Mouse (Mus musculus) embryonic facial prominence, embryonic 13.5 days (tissue): ENCODE data around the gene Ppp2r2c. TPM values are rescaled to one million over a fixed set of nuclear protein-coding genes. Genes with fewer than 3 reads are reported as not detected.

Experiments
- ATAC-seq: fragments of 200-750 bp; cut with Nextera tagmentation; 2 replicates; pipeline ENCODE4 v1.8.0; 2017; ENCODE audit warnings: low read depth; ENCODE audit not compliant: insufficient number of reproducible peaks, insufficient read depth, low FRiP score, low TSS enrichment
- H3K27ac ChIP-seq: fragments of 300-500 bp; sonication (generic); 2 replicates; pipeline ENCODE4 v1.5.1; 2015; ENCODE audit warnings: moderate library complexity, mild to moderate bottlenecking, inconsistent platforms
- H3K27me3 ChIP-seq: fragments of 300-500 bp; sonication (generic); 2 replicates; pipeline ENCODE4 v1.6.1; 2015; ENCODE audit warnings: mild to moderate bottlenecking, inconsistent platforms
- H3K36me3 ChIP-seq: fragments of 300-500 bp; sonication (generic); 2 replicates; pipeline ENCODE4 v1.6.1; 2015; ENCODE audit warnings: mild to moderate bottlenecking, inconsistent platforms
- H3K4me1 ChIP-seq: fragments of 300-500 bp; sonication (generic); 2 replicates; pipeline ENCODE4 v1.6.1; 2015; ENCODE audit warnings: inconsistent platforms
- H3K4me2 ChIP-seq: fragments of 300-500 bp; sonication (generic); 2 replicates; pipeline ENCODE4 v1.6.1; 2015; ENCODE audit warnings: moderate library complexity, mild to moderate bottlenecking, inconsistent platforms
- H3K4me3 ChIP-seq: fragments of 300-500 bp; sonication (generic); 2 replicates; pipeline ENCODE4 v1.5.1; 2015; ENCODE audit warnings: mild to moderate bottlenecking, inconsistent platforms
- H3K9ac ChIP-seq: fragments of 300-500 bp; sonication (generic); 2 replicates; pipeline ENCODE4 v1.6.1; 2015; ENCODE audit warnings: mild to moderate bottlenecking, inconsistent platforms
- H3K9me3 ChIP-seq: fragments of 300-500 bp; sonication (generic); 2 replicates; pipeline ENCODE4 v1.6.1; 2016; ENCODE audit warnings: inconsistent platforms
- WGBS: fragments of 180-500 bp; shearing (Covaris S2); methylation state at CpG from one replicate; pipeline ENCODE4 v1.1.7; 2015; ENCODE audit warnings: mixed read lengths; 5-methylcytosine and 5-hydroxymethylcytosine counted together
- polyA plus RNA-seq: library from polyadenylated mRNA; unstranded; fragments of >200 nt; fragmentation: Nextera tagmentation; extraction: Ambion mirVana; gene quantifications from 2 replicates; pipeline ENCODE4 v1.2.1, GENCODE M21; 2015

Ppp2r2c gene
- polyA plus RNA-seq, 1 experiment from 2014 or later, result 0.35 TPM

DNA sequence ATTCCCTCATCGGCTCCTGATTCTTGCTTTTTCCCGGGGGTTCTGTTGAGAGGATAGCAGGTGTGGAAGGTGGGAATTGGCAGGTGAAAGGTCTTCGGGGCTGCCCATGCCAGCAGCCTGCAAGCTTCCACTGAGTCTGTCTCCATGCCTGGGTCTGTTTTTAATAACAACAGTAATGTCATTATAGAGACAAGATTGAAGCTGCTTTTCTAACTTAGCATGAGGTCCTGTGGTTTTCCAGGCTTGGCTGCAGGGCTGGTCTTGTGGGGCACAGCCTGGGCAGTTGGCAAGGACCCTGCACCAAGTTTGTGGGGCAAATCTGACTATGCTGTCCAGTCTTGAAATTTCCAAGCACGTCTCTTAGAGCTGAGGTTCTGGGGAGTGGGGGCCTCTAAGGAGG lies 7.6 kb downstream of the Ppp2r2c start:
- Histone ChIP-seq H3K4me3 (no peak overlapping the region), H3K4me1 (no peaks in the 10 kb centered on the region), H3K9me3 (peaks cover 8% of the 10 kb centered on the region; the same call in 1 of the 2 replicates), H3K9ac (no peak overlapping the region), H3K36me3 (no peaks in the 10 kb centered on the region), H3K27me3 (peaks cover 50% of the 10 kb centered on the region), H3K27ac (no peak overlapping the region), H3K4me2 (no peak overlapping the region)
- no peak for ATAC-seq
- WGBS, result 61% methylated on average over 4 of the region's 4 CpGs

DNA sequence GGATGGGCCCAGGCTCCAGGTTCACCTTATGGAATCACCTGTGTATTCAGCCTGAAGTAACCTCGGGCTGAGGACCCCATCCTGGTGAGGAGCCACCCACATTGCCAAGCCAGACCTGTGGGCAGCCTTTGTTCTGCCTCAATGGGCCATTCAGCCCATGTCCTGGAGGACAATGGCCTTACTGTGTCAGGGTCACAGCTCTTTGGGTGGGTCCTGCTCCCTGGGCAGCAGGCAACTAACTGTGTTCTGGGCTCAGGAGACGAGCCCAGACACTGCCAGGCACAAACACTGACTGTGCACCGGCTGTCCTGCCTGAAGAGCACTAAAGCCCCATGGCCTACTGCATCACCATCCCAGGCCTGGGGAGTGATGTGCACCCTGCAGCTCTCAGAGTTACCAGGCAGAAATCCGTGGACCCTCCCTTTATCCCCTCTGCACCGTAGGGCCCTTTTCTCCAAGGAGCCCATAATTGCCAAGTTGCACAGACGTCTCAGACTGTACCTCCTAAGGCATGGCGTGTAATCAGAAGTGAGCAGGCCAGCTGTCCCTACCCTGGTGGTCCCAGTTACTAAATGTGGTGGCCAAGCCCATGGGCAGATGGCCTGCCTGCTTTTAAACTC lies 8.6 kb downstream of the Ppp2r2c start:
- no peak overlapping the region for H3K27ac ChIP-seq
- no peak for ATAC-seq
- H3K4me2 ChIP-seq, result no peak overlapping the region
- H3K9me3 ChIP-seq, result peaks cover 2% of the 10 kb centered on the region; the same call in 1 of the 2 replicates
- peaks cover 43% of the 10 kb centered on the region for H3K27me3 ChIP-seq
- no peaks in the 10 kb centered on the region for H3K36me3 ChIP-seq
- no peak overlapping the region for H3K4me3 ChIP-seq
- H3K4me1 ChIP-seq, result no peaks in the 10 kb centered on the region
- WGBS, result 32% methylated on average over 7 of the region's 7 CpGs
- H3K9ac ChIP-seq, result no peak overlapping the region

DNA sequence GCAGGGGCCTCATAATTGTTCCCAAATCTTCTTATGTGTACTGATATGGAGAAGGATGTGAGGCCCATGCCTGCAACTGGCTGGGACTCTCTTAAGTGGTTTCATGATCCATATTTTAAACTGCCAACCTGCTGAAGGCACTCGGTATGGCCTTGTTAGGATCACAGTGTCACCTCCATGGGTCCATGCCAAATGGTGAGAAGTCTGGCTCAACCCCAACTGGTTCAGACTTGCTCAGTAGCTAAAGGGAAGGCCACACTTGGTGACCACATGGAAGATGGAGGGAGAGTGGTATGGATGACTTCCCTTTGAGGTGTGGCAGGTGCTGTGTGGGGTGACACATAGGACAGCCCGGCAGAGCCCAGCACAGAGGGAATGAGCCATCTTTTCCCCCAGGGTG lies 9.3 kb downstream of the Ppp2r2c start:
- Histone ChIP-seq H3K4me2 (no peak overlapping the region), H3K27me3 (peaks cover 36% of the 10 kb centered on the region), H3K27ac (no peak overlapping the region), H3K36me3 (no peaks in the 10 kb centered on the region), H3K9me3 (no peaks in the 10 kb centered on the region), H3K4me3 (no peak overlapping the region), H3K4me1 (no peaks in the 10 kb centered on the region), H3K9ac (no peak overlapping the region)
- WGBS, result 76% methylated on average over 2 of the region's 2 CpGs
- no peak for ATAC-seq

DNA sequence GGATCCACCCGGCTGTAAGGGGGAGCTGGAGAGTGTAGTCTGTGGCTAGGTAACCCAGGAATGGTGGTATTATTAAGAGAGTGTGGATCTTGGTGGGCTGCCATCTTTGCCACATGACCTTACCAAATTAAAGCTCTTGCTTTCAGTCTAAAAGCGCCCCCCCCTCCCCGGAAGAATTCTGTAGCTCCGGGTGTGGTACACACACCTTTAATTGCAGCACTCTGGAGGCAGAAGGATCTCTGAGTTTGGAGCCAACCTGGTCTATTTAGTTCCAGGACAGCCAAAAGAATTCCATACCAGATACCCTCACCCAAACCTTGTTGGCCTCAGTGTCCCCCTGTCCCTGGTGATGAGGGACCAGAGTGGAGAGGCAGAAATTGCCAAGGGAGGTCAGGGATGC lies 10.5 kb downstream of the Ppp2r2c start:
- Histone ChIP-seq H3K9me3 (no peaks in the 10 kb centered on the region), H3K27me3 (peaks cover 24% of the 10 kb centered on the region), H3K4me2 (no peak overlapping the region), H3K27ac (no peak overlapping the region), H3K36me3 (no peaks in the 10 kb centered on the region), H3K4me3 (no peak overlapping the region), H3K4me1 (no peaks in the 10 kb centered on the region), H3K9ac (no peak overlapping the region)
- WGBS, result 79% methylated on average over 4 of the region's 4 CpGs
- ATAC-seq, result no peak

DNA sequence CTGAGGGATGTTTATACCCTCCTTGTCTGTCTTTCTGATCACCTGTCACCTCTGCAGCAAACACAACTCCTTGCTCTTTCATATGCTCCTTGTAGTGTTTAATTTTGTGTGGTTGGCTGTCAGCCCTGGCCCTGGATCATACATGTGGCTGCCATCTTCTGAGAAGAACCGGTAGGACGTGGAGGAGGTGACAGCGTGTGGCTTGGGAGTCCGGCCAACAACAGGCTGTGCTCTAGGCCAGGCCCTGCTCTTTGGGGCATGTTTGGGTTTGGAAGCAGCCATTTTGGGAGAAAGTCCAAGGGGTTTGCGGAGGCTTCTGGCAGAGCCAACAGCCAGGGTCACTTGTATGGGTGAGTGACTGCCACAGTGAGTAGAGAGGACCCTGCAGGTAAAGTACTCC lies 12.3 kb downstream of the Ppp2r2c start:
- no peak overlapping the region for H3K4me2 ChIP-seq
- no peaks in the 10 kb centered on the region for H3K9me3 ChIP-seq
- peaks cover 6% of the 10 kb centered on the region; the same call in 1 of the 2 replicates for H3K27me3 ChIP-seq
- H3K9ac ChIP-seq, result no peak overlapping the region
- no peaks in the 10 kb centered on the region for H3K4me1 ChIP-seq
- no peak overlapping the region for H3K4me3 ChIP-seq
- no peak overlapping the region for H3K27ac ChIP-seq
- ATAC-seq, result no peak
- WGBS, result 87% methylated on average over 5 of the region's 5 CpGs
- no peaks in the 10 kb centered on the region for H3K36me3 ChIP-seq

DNA sequence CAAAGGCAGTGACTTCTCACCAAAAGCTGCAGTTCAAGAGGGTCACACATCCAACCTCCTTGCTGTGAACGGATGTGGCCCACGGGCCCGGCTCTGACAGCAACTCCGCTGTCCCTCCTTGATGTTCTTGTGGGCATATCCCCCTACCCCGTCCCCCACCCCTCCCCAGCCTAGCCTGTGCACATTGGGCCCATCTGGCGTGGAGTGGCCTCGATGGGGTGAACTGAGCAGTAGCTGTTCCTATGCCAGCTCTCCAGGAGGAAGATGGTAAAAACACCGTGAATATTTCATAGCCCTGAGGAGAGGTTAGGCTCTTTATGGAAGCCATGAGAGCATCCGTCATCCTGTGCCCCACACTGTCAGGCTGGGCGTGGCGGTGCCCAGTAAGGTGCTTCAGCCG lies 15.2 kb downstream of the Ppp2r2c start:
- ATAC-seq, result no peak
- H3K4me1 ChIP-seq, result no peaks in the 10 kb centered on the region

DNA sequence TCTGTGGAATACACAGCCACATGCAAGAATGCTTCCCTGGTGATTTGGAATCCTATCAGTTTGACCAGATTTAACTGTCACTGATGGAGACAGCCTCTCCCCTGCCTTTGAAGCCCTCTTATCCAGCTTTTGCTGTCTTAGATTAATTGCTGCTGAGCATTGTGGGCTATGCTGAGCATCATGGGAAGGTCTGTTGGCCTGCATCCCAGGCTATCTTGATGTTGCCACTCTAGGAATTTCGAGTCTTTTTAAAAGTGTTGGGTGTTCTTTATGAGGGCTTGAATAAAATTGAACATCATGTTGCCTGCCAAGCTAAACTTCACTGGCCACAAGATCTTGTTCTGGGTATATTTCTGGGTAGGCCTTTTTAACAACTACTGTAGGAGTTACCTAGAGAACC lies 16.8 kb downstream of the Ppp2r2c start:
- Histone ChIP-seq H3K27ac (no peak overlapping the region), H3K4me1 (no peaks in the 10 kb centered on the region), H3K27me3 (peaks cover 14% of the 10 kb centered on the region), H3K4me2 (no peak overlapping the region), H3K9me3 (no peaks in the 10 kb centered on the region), H3K36me3 (no peaks in the 10 kb centered on the region), H3K4me3 (no peak overlapping the region), H3K9ac (no peak overlapping the region)
- no peak for ATAC-seq
- WGBS, result 85% methylated on average over 1 of the region's 1 CpGs

More for the DNA sequence above, 15.2 kb downstream of the Ppp2r2c start:
- H3K27me3 ChIP-seq, result peaks cover 13% of the 10 kb centered on the region
- no peak overlapping the region for H3K4me2 ChIP-seq
- H3K27ac ChIP-seq, result no peak overlapping the region
- no peaks in the 10 kb centered on the region for H3K36me3 ChIP-seq
- no peaks in the 10 kb centered on the region for H3K9me3 ChIP-seq
- no peak overlapping the region for H3K4me3 ChIP-seq
- WGBS, result 68% methylated on average over 12 of the region's 12 CpGs
- H3K9ac ChIP-seq, result no peak overlapping the region

DNA sequence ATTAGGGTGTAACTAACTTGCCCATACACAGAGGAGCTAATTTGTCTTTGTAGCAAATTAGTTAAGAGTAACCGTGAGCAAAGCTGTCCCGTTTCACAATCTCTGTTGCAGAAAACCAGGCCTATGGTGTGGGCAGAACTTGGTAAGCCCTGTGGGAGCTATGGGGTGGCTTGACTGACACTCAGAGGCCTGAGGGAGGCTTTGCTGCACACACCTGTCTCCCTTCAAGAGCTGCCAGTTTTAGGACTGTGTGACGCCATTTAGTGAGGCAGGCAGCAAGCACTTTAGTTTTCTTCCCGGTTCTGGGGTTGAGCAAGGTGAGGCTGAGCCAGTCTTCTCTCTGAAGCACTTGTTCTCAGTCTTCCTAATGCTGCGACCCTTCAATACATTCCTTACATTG lies 17.3 kb downstream of the Ppp2r2c start:
- ATAC-seq, result no peak
- no peak overlapping the region for H3K4me3 ChIP-seq
- 69% methylated on average over 5 of the region's 5 CpGs for WGBS

DNA sequence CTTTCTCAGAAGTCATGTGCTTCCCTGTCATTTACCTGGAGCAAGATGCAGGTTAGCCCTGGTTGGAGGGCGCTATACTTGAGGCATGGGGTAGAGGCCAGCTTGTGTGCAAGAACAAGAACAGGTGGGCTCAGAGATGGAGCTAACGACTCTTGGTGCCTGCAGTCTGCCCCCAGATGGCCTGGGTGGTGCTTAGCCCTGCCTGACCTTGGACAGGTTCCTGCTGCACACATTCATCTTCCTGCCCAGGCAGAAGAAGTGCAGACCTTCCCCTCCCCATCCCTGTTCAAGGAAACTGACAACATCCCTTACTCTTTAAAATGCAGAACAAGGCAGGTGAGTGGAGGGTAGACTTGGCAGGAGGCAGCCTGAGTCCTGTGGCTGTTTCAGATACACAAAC lies 18.0 kb downstream of the Ppp2r2c start:
- Histone ChIP-seq H3K4me2 (no peak overlapping the region), H3K36me3 (no peaks in the 10 kb centered on the region), H3K4me3 (no peak overlapping the region), H3K9me3 (no peaks in the 10 kb centered on the region), H3K27me3 (peaks cover 11% of the 10 kb centered on the region), H3K9ac (no peak overlapping the region), H3K4me1 (0 out of 2 replicates have a peak, but pooled peaks cover 4% of the 10 kb centered on the region), H3K27ac (no peak overlapping the region)
- no peak for ATAC-seq
- WGBS, result 67% methylated on average over 2 of the region's 2 CpGs

More for the DNA sequence above, 17.3 kb downstream of the Ppp2r2c start:
- no peak overlapping the region for H3K27ac ChIP-seq
- H3K27me3 ChIP-seq, result peaks cover 14% of the 10 kb centered on the region
- no peak overlapping the region for H3K9ac ChIP-seq
- 0 out of 2 replicates have a peak, but pooled peaks cover 2% of the 10 kb centered on the region for H3K4me1 ChIP-seq
- H3K4me2 ChIP-seq, result no peak overlapping the region
- H3K9me3 ChIP-seq, result no peaks in the 10 kb centered on the region
- no peaks in the 10 kb centered on the region for H3K36me3 ChIP-seq

DNA sequence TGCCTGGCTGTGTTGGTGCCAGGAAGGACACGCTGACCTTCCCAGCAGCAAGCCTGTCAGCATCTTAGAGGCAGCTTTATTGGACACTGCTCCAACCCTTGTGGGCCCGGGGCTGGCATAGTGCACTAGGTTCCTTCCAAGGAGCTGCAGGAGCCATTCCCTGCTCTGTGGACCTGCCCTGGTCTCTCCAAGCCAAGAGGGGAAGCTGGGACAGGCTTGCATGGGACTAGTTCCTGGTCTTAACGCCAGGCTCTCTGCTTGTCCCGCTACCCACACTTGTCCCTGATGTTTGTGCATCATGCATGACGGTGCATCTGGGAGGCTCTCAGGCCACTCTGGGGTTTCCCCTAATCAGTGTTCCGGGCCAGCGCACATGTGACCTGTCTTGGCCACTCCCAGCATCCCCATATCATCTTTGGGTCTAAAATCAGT lies 18.6 kb downstream of the Ppp2r2c start:
- Histone ChIP-seq H3K4me3 (no peak overlapping the region), H3K36me3 (no peaks in the 10 kb centered on the region), H3K9me3 (no peaks in the 10 kb centered on the region), H3K4me1 (0 out of 2 replicates have a peak, but pooled peaks cover 4% of the 10 kb centered on the region), H3K9ac (no peak overlapping the region), H3K27ac (no peak overlapping the region), H3K4me2 (no peak overlapping the region), H3K27me3 (peaks cover 11% of the 10 kb centered on the region)
- WGBS, result 62% methylated on average over 7 of the region's 7 CpGs
- no peak for ATAC-seq

DNA sequence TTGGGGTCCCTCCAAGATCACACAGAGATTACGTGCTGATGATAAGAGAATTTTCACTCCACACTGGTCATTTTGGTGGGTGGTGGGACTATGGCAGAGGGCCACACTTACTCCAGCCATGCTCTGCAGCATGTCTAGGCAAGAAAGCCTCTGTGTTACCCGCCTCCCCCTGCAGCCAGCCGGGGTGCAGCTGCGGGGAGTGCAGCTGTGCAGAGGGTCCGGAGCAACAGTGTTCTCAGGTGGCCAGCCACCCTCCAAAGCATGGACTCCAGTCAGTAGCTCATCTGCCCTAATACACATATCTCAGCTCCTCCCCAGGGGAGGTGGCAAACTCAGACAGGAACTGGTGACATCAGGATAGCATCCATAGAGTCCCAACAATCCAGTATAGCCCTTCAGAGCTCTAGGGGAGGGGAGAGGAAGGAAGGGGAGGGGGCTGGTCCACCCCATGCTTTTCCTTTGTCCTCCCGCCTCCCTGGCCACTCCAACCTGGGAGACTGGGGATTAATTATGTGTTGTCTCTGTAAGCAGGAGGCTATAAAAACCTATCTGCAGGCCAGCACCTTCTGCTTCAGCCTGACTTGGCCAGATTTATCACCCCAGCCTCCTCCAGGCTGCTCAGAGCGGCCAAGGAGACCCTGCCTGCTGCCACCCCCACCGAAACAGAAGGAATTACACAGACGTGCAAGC lies 19.1 kb downstream of the Ppp2r2c start:
- Histone ChIP-seq H3K4me3 (no peak overlapping the region), H3K27me3 (peaks cover 11% of the 10 kb centered on the region), H3K4me2 (no peak overlapping the region), H3K9me3 (no peaks in the 10 kb centered on the region), H3K36me3 (no peaks in the 10 kb centered on the region), H3K4me1 (0 out of 2 replicates have a peak, but pooled peaks cover 4% of the 10 kb centered on the region), H3K27ac (no peak overlapping the region), H3K9ac (no peak overlapping the region)
- 42% methylated on average over 9 of the region's 9 CpGs for WGBS
- ATAC-seq, result no peak

DNA sequence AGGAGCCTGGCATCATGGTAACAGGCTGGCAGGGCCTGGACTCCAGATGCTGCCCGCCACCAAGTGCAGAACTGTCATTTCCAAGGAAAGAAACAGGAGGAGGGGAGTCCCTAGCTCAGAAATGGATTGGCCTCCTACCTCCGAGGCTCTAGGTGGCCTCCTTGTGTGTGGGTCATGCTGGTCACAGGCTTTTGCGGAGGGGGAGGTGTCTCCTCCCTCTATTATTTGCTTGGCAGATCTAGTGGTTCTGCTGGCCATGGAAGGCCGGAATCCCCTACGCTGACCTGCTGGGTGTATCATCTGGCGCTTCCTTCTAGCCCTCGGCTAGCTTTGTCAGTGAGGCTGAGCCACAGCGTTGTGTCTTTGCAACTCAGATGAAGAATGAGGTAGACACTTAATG lies 20.2 kb downstream of the Ppp2r2c start:
- 86% methylated on average over 8 of the region's 8 CpGs for WGBS
- Histone ChIP-seq H3K9me3 (no peaks in the 10 kb centered on the region), H3K4me2 (no peak overlapping the region), H3K4me1 (0 out of 2 replicates have a peak, but pooled peaks cover 4% of the 10 kb centered on the region), H3K27ac (no peak overlapping the region), H3K4me3 (no peak overlapping the region), H3K27me3 (peaks cover 11% of the 10 kb centered on the region), H3K9ac (no peak overlapping the region), H3K36me3 (no peaks in the 10 kb centered on the region)
- ATAC-seq, result no peak
